Mouse (Mus musculus): ENCODE measurements around the gene Tmie.

DNA sequence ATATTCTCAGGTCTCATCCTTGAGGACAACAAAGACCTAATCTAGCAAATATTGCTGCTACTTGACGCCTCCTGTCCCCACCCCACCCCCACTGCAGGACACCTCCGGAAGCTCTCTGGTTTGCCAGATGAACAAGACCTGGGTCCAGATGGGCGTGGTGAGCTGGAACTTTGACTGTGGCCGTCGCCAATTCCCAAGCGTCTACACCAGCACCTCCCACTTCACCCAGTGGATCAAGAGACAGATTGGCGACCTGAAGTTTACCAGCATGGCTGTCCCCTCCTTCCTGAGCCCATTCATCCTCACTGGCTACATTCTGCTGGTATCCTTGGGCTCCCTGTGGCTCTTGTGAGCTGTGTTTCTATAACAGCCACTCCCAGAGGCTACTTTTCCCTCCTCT lies 24.0 kb downstream of the Tmie start:
- TF ChIP-seq CTCF (IDR thresholded peaks at IDR 0.05; ENCODE audit: control insufficient read depth, insufficient read depth, insufficient read length) (no peak), CEBPB (IDR thresholded peaks at IDR 0.05; ENCODE audit: low read depth) (no peak)
